Comparison of ENCODE assay signal across 8 mouse cellular contexts in the genomic region with DNA sequence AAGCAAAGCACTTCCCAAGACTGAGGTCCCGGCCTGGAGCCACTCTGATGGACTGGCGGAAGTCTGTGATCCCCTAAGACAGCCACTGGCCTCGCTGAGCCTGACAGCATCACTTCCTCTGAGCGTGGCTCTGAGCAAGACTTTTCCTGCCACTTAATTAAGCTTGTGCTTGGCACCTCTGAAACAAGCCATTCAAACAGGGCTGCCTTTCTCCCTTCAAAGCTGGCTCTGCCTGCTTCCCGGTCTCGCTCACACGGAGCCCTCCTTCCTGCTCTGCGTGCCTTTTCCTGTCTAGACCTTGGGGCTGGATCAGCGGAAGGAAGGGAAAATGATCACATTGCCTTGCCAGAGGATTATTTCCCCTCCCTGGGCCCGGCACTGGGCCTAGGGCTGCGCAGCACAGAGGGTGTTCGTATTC.
A peak's percentile ranks its signal among the peaks of the same experiment; 100 is the strongest.
DNase-seq lines count a peak whose midpoint lies in the region; ATAC-seq lines count a peak whose summit lies in the region.

No protein-coding gene starts in this region.

- H3K9ac ChIP-seq in liver, embryonic 11.5 days (ENCODE audit: low read depth, low read length): no peak overlapping the region
- H3K9ac ChIP-seq in embryonic facial prominence, embryonic 15.5 days: no peak overlapping the region
- H3K9ac ChIP-seq in kidney, embryonic 14.5 days (ENCODE audit: low read depth, low read length): no peak overlapping the region

- no peak overlapping the region for H3K4me2 ChIP-seq in liver, embryonic 11.5 days
- no peak overlapping the region for H3K4me2 ChIP-seq in embryonic facial prominence, embryonic 15.5 days (replicated peaks)
- no peak overlapping the region for H3K4me2 ChIP-seq in kidney, embryonic 14.5 days (replicated peaks; ENCODE audit: low read depth, low read length)

- H3K27ac ChIP-seq in liver, embryonic 11.5 days (ENCODE audit: low read depth, low read length): no peak overlapping the region; the same call in 1 of the 2 replicates
- H3K27ac ChIP-seq in embryonic facial prominence, embryonic 15.5 days (replicated peaks): peak overlapping the region; percentile 66; the same call in 1 of the 2 replicates
- H3K27ac ChIP-seq in kidney, embryonic 14.5 days (ENCODE audit: low read depth, low read length): no peak overlapping the region

- no peaks in the 10 kb centered on the region for H3K4me1 ChIP-seq in liver, embryonic 11.5 days (replicated peaks; ENCODE audit: control insufficient read depth, insufficient read depth, low read length)
- H3K4me1 ChIP-seq in embryonic facial prominence, embryonic 15.5 days: no peaks in the 10 kb centered on the region
- H3K4me1 ChIP-seq in kidney, embryonic 14.5 days (ENCODE audit: control insufficient read depth, insufficient read depth, low read length): no peaks in the 10 kb centered on the region

- no peaks in the 10 kb centered on the region for H3K36me3 ChIP-seq in liver, embryonic 11.5 days (ENCODE audit: control insufficient read depth, insufficient read depth, low read length)
- no peaks in the 10 kb centered on the region; the same call in 1 of the 2 replicates for H3K36me3 ChIP-seq in embryonic facial prominence, embryonic 15.5 days
- no peaks in the 10 kb centered on the region for H3K36me3 ChIP-seq in kidney, embryonic 14.5 days (ENCODE audit: control insufficient read depth, insufficient read depth, low read length)

- H3K9me3 ChIP-seq in liver, embryonic 11.5 days (ENCODE audit: control insufficient read depth, low read length): no peaks in the 10 kb centered on the region
- no peaks in the 10 kb centered on the region for H3K9me3 ChIP-seq in embryonic facial prominence, embryonic 15.5 days (replicated peaks)
- no peaks in the 10 kb centered on the region for H3K9me3 ChIP-seq in kidney, embryonic 14.5 days (ENCODE audit: control insufficient read depth, low read length)

- 38% methylated on average over 12 of the region's 12 CpGs for WGBS in liver, embryonic 11.5 days
- 18% methylated on average over 12 of the region's 12 CpGs for WGBS in embryonic facial prominence, embryonic 15.5 days
- 52% methylated on average over 12 of the region's 12 CpGs for WGBS in kidney, embryonic 14.5 days

- no peak for ATAC-seq in liver, embryonic 11.5 days (replicated peaks; ENCODE audit: low FRiP score)
- peak; percentile 29; the same call in 1 of the 2 replicates for ATAC-seq in embryonic facial prominence, embryonic 15.5 days (ENCODE audit: insufficient number of reproducible peaks, low FRiP score, low TSS enrichment, low read depth)
- peak; percentile 60; the same call in 1 of the 2 replicates for ATAC-seq in kidney, embryonic 14.5 days (ENCODE audit: low FRiP score, low TSS enrichment)
- no peak for ATAC-seq in granulocyte monocyte progenitor cell, adult 5-6 weeks (replicated peaks; ENCODE audit: poor library complexity, severe bottlenecking)

- H3K4me3 ChIP-seq in liver, embryonic 11.5 days (ENCODE audit: low read depth, low read length): no peak overlapping the region
- H3K4me3 ChIP-seq in embryonic facial prominence, embryonic 15.5 days (replicated peaks): no peak overlapping the region
- H3K4me3 ChIP-seq in kidney, embryonic 14.5 days (ENCODE audit: low read length): no peak overlapping the region

- H3K27me3 ChIP-seq in liver, embryonic 11.5 days (replicated peaks; ENCODE audit: control insufficient read depth, insufficient read depth, low read length): no peaks in the 10 kb centered on the region
- no peaks in the 10 kb centered on the region for H3K27me3 ChIP-seq in embryonic facial prominence, embryonic 15.5 days
- no peaks in the 10 kb centered on the region for H3K27me3 ChIP-seq in kidney, embryonic 14.5 days (ENCODE audit: control insufficient read depth, insufficient read depth, low read length)

- peak; percentile 20 for DNase-seq in liver
- no peak for DNase-seq in liver, embryonic 11.5 days (ENCODE audit: low spot score)
- DNase-seq in lung, postnatal 10 days: peak; percentile 68
- DNase-seq in ovary, postnatal 36 days (ENCODE audit: low spot score): no peak
- no peak for DNase-seq in thymus, postnatal 25 days

Comparison
In these comparisons a context has a peak if more than half of its experiments do, and no peak if none do; other contexts are left out.
1. DNase-seq: peak in liver (single experiment) and lung, postnatal 10 days (single experiment); none in liver, embryonic 11.5 days (single experiment), ovary, postnatal 36 days (single experiment) and thymus, postnatal 25 days (single experiment).
2. ATAC-seq: peak in embryonic facial prominence, embryonic 15.5 days (single experiment) and kidney, embryonic 14.5 days (single experiment); none in liver, embryonic 11.5 days (single experiment) and granulocyte monocyte progenitor cell, adult 5-6 weeks (single experiment).